Mouse (Mus musculus) myocyte (in vitro differentiated cells): Measurements from ENCODE around the gene Efna2. TPM values are rescaled to one million over a fixed set of nuclear protein-coding genes. Genes with fewer than 3 reads are reported as not detected.

Experiments
- H3K27me3 ChIP-seq: one replicate; pipeline ENCODE4 v1.6.1; 2011; ENCODE audit not compliant: control insufficient read depth, insufficient read depth, insufficient read length
- H3K36me3 ChIP-seq: one replicate; pipeline ENCODE4 v1.6.1; 2011; ENCODE audit not compliant: control insufficient read depth, insufficient read depth
- H3K4me2 ChIP-seq: one replicate; pipeline ENCODE4 v1.6.1; 2011; ENCODE audit warnings: low read depth, control low read depth
- H3K4me3 ChIP-seq: one replicate; pipeline ENCODE4 v1.5.1; 2011; ENCODE audit warnings: mild to moderate bottlenecking, control low read depth, moderate library complexity
- H3K79me2 ChIP-seq: one replicate; pipeline ENCODE4 v1.6.1; 2011; ENCODE audit not compliant: control insufficient read depth, insufficient read depth
- H3ac ChIP-seq: one replicate; pipeline ENCODE4 v1.6.1; 2011; ENCODE audit not compliant: control insufficient read depth, insufficient read length
- CEBPB ChIP-seq: IDR thresholded peaks from 2 replicates; pipeline ENCODE4 v1.6.1; 2011; ENCODE audit warnings: mild to moderate bottlenecking, moderate library complexity; ENCODE audit not compliant: poor library complexity, insufficient read depth, severe bottlenecking
- E2F4 ChIP-seq: IDR thresholded peaks from one replicate; pipeline ENCODE4 v1.6.1; 2011; ENCODE audit warnings: mild to moderate bottlenecking, control low read depth, moderate library complexity; ENCODE audit not compliant: insufficient read depth
- MAX ChIP-seq: IDR thresholded peaks from one replicate; pipeline ENCODE4 v1.6.1; 2011; ENCODE audit warnings: low read depth, mild to moderate bottlenecking, control low read depth
- MYOD1 ChIP-seq, 3 experiments: IDR thresholded peaks; one replicate each; pipeline ENCODE4 v1.6.1; 2011; ENCODE audit warnings: control low read depth in 2 of 3, low read depth in 2 of 3, mild to moderate bottlenecking in 2 of 3, moderate library complexity in 1 of 3; ENCODE audit not compliant: insufficient read length in 2 of 3, control insufficient read depth in 1 of 3
- MYOG ChIP-seq, 3 experiments: IDR thresholded peaks; one replicate each; pipeline ENCODE4 v1.6.1; 2011; ENCODE audit warnings: control low read depth in 2 of 3, low read depth in 2 of 3, mild to moderate bottlenecking in 2 of 3; ENCODE audit not compliant: insufficient read length in 2 of 3, control insufficient read depth in 1 of 3, insufficient read depth in 1 of 3
- POLR2A ChIP-seq: IDR thresholded peaks from one replicate; pipeline ENCODE4 v1.6.1; 2011; ENCODE audit warnings: low read depth, mild to moderate bottlenecking, control low read depth, moderate library complexity; ENCODE audit not compliant: insufficient read length
- POLR2AphosphoS2 ChIP-seq: IDR thresholded peaks from one replicate; pipeline ENCODE4 v1.6.1; 2011; ENCODE audit warnings: low read depth, control low read depth; ENCODE audit not compliant: insufficient read length
- REST ChIP-seq: IDR thresholded peaks from one replicate; pipeline ENCODE4 v1.6.1; 2011; ENCODE audit warnings: mild to moderate bottlenecking, control low read depth, moderate library complexity; ENCODE audit not compliant: insufficient read depth, insufficient read length
- SRF ChIP-seq: IDR thresholded peaks from one replicate; pipeline ENCODE4 v1.6.1; 2011; ENCODE audit warnings: low read depth; ENCODE audit not compliant: control insufficient read depth, insufficient read length
- TCF12 ChIP-seq: IDR thresholded peaks from one replicate; pipeline ENCODE4 v1.6.1; 2011; ENCODE audit warnings: mild to moderate bottlenecking, control low read depth; ENCODE audit not compliant: poor library complexity, insufficient read depth, severe bottlenecking
- TCF3 ChIP-seq: IDR thresholded peaks from one replicate; pipeline ENCODE4 v1.6.1; 2011; ENCODE audit warnings: low read depth, control low read depth; ENCODE audit not compliant: insufficient read length
- USF1 ChIP-seq: IDR thresholded peaks from one replicate; pipeline ENCODE4 v1.6.1; 2011; ENCODE audit warnings: low read depth, mild to moderate bottlenecking, control low read depth, moderate library complexity
- polyA plus RNA-seq: library from polyadenylated mRNA; unstranded; fragments of >200 nt; fragmentation: generic; extraction: Trizol; gene quantifications from one replicate; pipeline ENCODE4 v1.2.1, GENCODE M21; 2012; ENCODE audit warnings: missing spikeins

Gene Efna2
- polyA plus RNA-seq, 1 experiment: 3.6 TPM

DNA sequence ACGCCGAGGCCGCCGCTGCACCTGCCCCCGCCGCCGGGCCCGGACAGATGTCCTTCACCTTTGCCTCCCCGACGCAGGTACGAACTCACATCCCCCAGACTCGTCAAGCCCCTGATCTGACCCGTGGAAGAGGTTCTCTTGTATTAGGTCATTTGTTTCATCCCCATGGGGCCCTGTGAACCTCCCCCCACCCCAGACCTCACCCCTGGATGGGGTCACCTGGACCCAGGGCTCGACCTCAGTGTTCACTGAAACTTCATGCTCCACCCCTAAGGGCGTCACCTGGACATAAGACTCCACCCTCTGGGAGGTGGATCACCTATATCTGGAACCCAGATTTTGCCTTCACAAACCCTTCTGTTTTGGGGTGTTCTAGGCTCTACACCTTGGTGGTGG, 36.8 kb upstream of the Efna2 start:
- H3ac ChIP-seq: peak overlapping the region; percentile 26
- peaks cover 15% of the 10 kb centered on the region for H3K36me3 ChIP-seq
- peak overlapping the region; percentile 96 for H3K4me2 ChIP-seq
- peak overlapping the region; percentile 63 for H3K4me3 ChIP-seq
- TF ChIP-seq REST (no peak), TCF12 (no peak), MYOD1 (IDR thresholded peaks at IDR 0.05; ENCODE audit: control insufficient read depth in 1 of 3, insufficient read length in 2 of 3, low read depth in 2 of 3) (no peak), MYOG (IDR thresholded peaks at IDR 0.05; ENCODE audit: control insufficient read depth in 1 of 3, insufficient read depth in 1 of 3, insufficient read length in 2 of 3, low read depth in 2 of 3) (no peak), USF1 (no peak), CEBPB (no peak), E2F4 (no peak), SRF (no peak), POLR2AphosphoS2 (no peak), POLR2A (no peak), TCF3 (no peak), MAX (no peak)
- peaks cover 31% of the 10 kb centered on the region for H3K79me2 ChIP-seq
- H3K27me3 ChIP-seq: no peaks in the 10 kb centered on the region

DNA sequence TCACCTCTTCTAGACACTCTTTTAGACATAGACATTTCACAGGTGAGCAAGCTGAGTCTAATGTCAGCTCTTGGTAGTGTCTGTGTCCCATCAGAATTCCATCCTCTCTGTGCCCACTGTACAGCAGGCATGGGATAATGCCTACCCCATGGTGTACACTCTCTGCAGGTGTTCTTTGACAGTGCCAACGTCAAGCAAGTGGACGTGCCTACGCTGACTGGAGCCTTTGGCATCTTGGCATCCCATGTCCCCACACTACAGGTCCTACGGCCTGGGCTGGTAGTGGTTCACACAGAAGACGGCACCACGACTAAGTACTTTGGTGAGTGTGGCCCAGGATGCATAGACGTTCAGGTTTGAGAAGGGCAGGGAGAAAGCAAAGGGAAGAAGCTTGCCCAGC, 35.6 kb upstream of the Efna2 start:
- Histone ChIP-seq H3ac (no peak overlapping the region), H3K27me3 (no peaks in the 10 kb centered on the region), H3K79me2 (peaks cover 31% of the 10 kb centered on the region), H3K4me3 (peak overlapping the region; percentile 63), H3K36me3 (peaks cover 15% of the 10 kb centered on the region), H3K4me2 (peak overlapping the region; percentile 96)
- no peak for TF ChIP-seq SRF
- TF ChIP-seq POLR2AphosphoS2: peak; percentile 11
- TF ChIP-seq USF1: no peak
- TF ChIP-seq REST: no peak

DNA sequence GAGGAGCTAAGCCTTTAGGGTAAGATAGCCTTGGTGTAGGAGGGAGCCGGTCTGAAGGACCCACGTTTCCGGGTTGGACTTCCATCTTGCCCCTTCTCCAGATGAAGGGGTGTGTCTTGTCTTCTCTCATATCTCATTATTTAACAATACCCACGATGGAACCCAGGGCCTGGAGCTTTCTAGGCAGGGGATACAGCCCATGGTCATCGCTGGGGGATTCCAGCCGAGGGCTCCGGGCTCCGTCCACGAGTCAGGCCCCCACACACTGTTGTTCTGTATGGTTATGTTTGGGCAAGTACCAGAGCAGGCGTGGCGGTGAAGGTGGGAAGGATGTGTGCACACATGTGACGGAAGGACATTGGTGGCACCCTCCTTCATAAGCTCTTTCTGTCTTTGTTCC, 35.1 kb upstream of the Efna2 start:
- Histone ChIP-seq H3K27me3 (no peaks in the 10 kb centered on the region), H3K4me3 (peak overlapping the region; percentile 63), H3K79me2 (peaks cover 31% of the 10 kb centered on the region), H3K36me3 (peaks cover 15% of the 10 kb centered on the region), H3K4me2 (peak overlapping the region; percentile 96), H3ac (no peak overlapping the region)
- TF ChIP-seq TCF12 (no peak), MYOD1 (IDR thresholded peaks at IDR 0.05; ENCODE audit: control insufficient read depth in 1 of 3, insufficient read length in 2 of 3, low read depth in 2 of 3) (no peak), SRF (no peak), POLR2A (no peak), POLR2AphosphoS2 (no peak), TCF3 (no peak), REST (no peak), E2F4 (no peak), MAX (no peak), USF1 (no peak), MYOG (IDR thresholded peaks at IDR 0.05; ENCODE audit: control insufficient read depth in 1 of 3, insufficient read depth in 1 of 3, insufficient read length in 2 of 3, low read depth in 2 of 3) (no peak)

DNA sequence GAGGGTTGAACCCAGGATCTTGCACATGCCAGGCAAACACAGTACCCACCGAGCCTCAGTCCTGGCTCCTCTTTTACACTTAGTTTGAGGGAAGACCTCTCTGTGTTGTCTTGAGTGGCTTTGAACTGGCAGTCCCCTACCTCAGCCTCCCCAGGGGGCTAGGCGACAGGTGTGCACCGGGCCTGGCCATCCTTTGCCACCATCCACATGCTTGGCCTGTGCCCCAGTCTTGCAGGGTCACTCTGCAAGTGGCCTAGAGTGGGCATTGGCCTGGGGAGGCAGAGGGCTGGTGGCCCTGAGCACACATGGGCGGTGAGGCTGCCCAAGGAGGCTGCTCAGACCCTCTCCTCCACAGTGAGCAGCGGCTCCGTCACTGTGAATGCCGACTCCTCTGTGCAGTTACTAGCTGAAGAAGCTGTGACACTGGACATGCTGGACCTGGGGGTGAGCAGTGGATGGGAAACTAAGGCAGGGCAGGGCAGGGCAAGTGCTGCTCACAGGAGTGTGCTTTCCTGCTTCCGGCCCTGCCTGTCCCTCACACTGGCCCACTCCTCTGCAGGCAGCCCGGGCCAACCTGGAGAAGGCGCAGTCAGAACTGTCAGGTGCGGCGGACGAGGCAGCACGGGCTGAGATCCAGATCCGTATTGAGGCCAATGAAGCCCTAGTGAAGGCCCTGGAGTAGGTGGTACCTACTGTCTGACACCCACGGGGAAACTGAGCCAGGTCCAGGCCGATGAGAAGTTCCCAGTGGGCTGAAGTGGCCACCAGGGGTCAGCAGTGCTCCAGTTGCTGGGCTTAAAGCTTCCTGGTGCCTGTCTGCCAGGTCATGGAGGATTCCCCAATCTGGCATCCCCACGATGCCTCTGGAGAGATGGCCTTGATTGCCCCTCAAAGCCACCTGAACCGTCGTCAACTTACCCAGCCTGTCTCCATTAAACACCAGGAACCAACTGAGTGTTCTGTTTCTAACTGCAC, 34.1 kb upstream of the Efna2 start:
- Histone ChIP-seq H3K4me3 (peak overlapping the region; percentile 2), H3K27me3 (no peaks in the 10 kb centered on the region), H3K4me2 (peak overlapping the region; percentile 54), H3K79me2 (peaks cover 37% of the 10 kb centered on the region), H3ac (no peak overlapping the region), H3K36me3 (peaks cover 15% of the 10 kb centered on the region)
- no peak for TF ChIP-seq REST
- TF ChIP-seq SRF: peak; percentile 13
- no peak for TF ChIP-seq TCF3
- TF ChIP-seq POLR2AphosphoS2: peak; percentile 31
- no peak for TF ChIP-seq E2F4
- peak; percentile 41 for TF ChIP-seq POLR2A
- TF ChIP-seq USF1: no peak
- TF ChIP-seq MYOD1 (IDR thresholded peaks at IDR 0.05; ENCODE audit: control insufficient read depth in 1 of 3, insufficient read length in 2 of 3, low read depth in 2 of 3): peak in 1 of 3 experiments; percentile 31
- no peak for TF ChIP-seq MAX

DNA sequence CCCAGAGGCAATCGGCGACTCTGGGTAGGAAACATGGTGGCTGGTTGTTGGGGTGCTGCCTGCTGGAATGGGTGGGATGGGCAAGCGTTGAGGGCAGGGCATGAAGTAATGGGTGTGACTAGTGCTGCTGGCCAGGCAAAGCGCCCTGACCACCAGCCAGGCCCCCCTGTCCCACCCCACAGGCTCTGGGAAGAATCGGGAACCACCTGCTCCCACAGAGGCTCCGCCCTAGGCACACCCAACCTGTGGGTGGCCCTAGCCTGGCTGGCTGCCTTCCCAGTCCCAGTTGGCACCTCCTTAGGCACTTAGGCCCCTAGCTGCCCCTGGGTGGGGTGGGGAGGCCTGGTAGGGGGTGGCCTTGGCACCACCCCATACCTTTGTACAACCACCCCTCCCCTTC, 33.4 kb upstream of the Efna2 start:
- peak overlapping the region; percentile 54 for H3K4me2 ChIP-seq

More for the DNA sequence above, 33.4 kb upstream of the Efna2 start:
- H3K36me3 ChIP-seq: peaks cover 19% of the 10 kb centered on the region
- no peaks in the 10 kb centered on the region for H3K27me3 ChIP-seq
- peak in 2 of 3 experiments; percentile 19 to 86 for TF ChIP-seq MYOD1 (IDR thresholded peaks at IDR 0.05; ENCODE audit: control insufficient read depth in 1 of 3, insufficient read length in 2 of 3, low read depth in 2 of 3)
- peak; percentile 32 for TF ChIP-seq POLR2A
- TF ChIP-seq TCF3: no peak
- peak; percentile 88 for TF ChIP-seq POLR2AphosphoS2
- peak in 2 of 3 experiments; percentile 83 to 95 for TF ChIP-seq MYOG (IDR thresholded peaks at IDR 0.05; ENCODE audit: control insufficient read depth in 1 of 3, insufficient read depth in 1 of 3, insufficient read length in 2 of 3, low read depth in 2 of 3)
- TF ChIP-seq TCF12: no peak
- TF ChIP-seq SRF: no peak
- peak overlapping the region; percentile 2 for H3K4me3 ChIP-seq
- peaks cover 45% of the 10 kb centered on the region for H3K79me2 ChIP-seq
- H3ac ChIP-seq: no peak overlapping the region
